Comparison of ENCODE assay signal across 22 mouse cellular contexts in genomic region chr19:5082005-5082404, GRCm38 (mm10). TPM values are rescaled to one million over a fixed set of nuclear protein-coding genes. Genes with fewer than 3 reads are reported as not detected.
DNase-seq lines count a peak whose midpoint lies in the region; ATAC-seq and TF ChIP-seq lines count a peak whose summit lies in the region.
"Had no signal": no experiment of that assay in that cellular context is flagged by ENCODE, and none has a peak within 500 bp of the region (broad histone marks: within the 10 kb centered on the region; RNA-seq: fewer than 3 reads in every experiment).

No protein-coding gene starts in this region.

- ATAC-seq in cerebellum, adult (ENCODE audit: insufficient number of reproducible peaks, low FRiP score, low TSS enrichment) = no peak
- ATAC-seq: forebrain, embryonic 15.5 days had no signal

- no peak for TF ChIP-seq CTCF in left cerebral cortex, adult 2 months (IDR thresholded peaks at IDR 0.05)
- no peak for TF ChIP-seq CTCF in ES-Bruce4 (IDR thresholded peaks at IDR 0.05; ENCODE audit: low read depth, low read length)
- no peak for TF ChIP-seq CTCF in cortical plate, adult 2 months (IDR thresholded peaks at IDR 0.05; ENCODE audit: extremely low read depth, insufficient read depth, low read length)

- peak overlapping the region; percentile 6; the same call in 1 of the 2 replicates for H3K4me3 ChIP-seq in left cerebral cortex, adult 2 months
- H3K4me3 ChIP-seq in ES-Bruce4 (ENCODE audit: low read depth, low read length) = peak overlapping the region; percentile 33
- H3K4me3 ChIP-seq in cortical plate, adult 2 months (ENCODE audit: insufficient read depth, low read length) = peak overlapping the region; percentile 25; the same call in 1 of the 2 replicates
- H3K4me3 ChIP-seq: embryonic facial prominence, embryonic 12.5 days; embryonic facial prominence, embryonic 15.5 days; forebrain, embryonic 15.5 days; gastrocnemius, adult 2 months; hindbrain, embryonic 12.5 days; hindbrain, embryonic 15.5 days had no signal

- no peak for TF ChIP-seq POLR2A in ES-Bruce4 (IDR thresholded peaks at IDR 0.05; ENCODE audit: insufficient read depth, low read length)
- TF ChIP-seq POLR2A in cortical plate, adult 2 months (IDR thresholded peaks at IDR 0.05; ENCODE audit: extremely low read depth, insufficient read depth, low read length) = no peak

- TF ChIP-seq EP300 in ES-Bruce4 (IDR thresholded peaks at IDR 0.05; ENCODE audit: insufficient read depth, low read depth, low read length) = no peak

- DNase-seq in cerebellum, adult 9-11 months = peak; percentile 62
- no peak for DNase-seq in left cerebral cortex, adult 2 months (ENCODE audit: extremely low spot score in 1 of 2, low spot score in 2 of 2)
- no peak for DNase-seq in left cerebral cortex, adult 9 months (ENCODE audit: low spot score in 2 of 2)
- DNase-seq in spleen, postnatal 36 days (ENCODE audit: low spot score in 2 of 2) = no peak
- DNase-seq: adrenal gland, adult 2 months; adrenal gland, postnatal 14 days; B cell, adult 2 months; gastrocnemius, adult 2 months; gastrocnemius, postnatal 14 days; heart, adult 11 months; kidney, adult 11 months had no signal

- H3K27me3 ChIP-seq in ES-Bruce4 (ENCODE audit: control insufficient read depth, insufficient read depth, low read length, poor library complexity, severe bottlenecking) = no peaks in the 10 kb centered on the region

- no peak overlapping the region; the same call in 1 of the 2 replicates for H3K27ac ChIP-seq in left cerebral cortex, adult 2 months
- H3K27ac ChIP-seq in ES-Bruce4 (ENCODE audit: insufficient read depth, low read length) = no peak overlapping the region
- H3K27ac ChIP-seq in cortical plate, adult 2 months (ENCODE audit: insufficient read depth, low read length) = no peak overlapping the region
- H3K27ac ChIP-seq: embryonic facial prominence, embryonic 12.5 days; embryonic facial prominence, embryonic 15.5 days; forebrain, embryonic 15.5 days; gastrocnemius, adult 2 months; hindbrain, embryonic 12.5 days; hindbrain, embryonic 15.5 days had no signal

- no peaks in the 10 kb centered on the region for H3K4me1 ChIP-seq in ES-Bruce4 (ENCODE audit: control insufficient read depth, insufficient read depth, low read length)
- no peaks in the 10 kb centered on the region for H3K4me1 ChIP-seq in cortical plate, adult 2 months (ENCODE audit: control insufficient read depth, insufficient read depth, low read length)

- intact Hi-C loops in left cerebral cortex, adult 2 months (cut with DNase I) = no loop called here

- H3K36me3 ChIP-seq in ES-Bruce4 (ENCODE audit: control insufficient read depth, insufficient read depth, low read length, poor library complexity, severe bottlenecking) = no peaks in the 10 kb centered on the region
- H3K36me3 ChIP-seq: embryonic facial prominence, embryonic 12.5 days; embryonic facial prominence, embryonic 15.5 days; forebrain, embryonic 15.5 days; hindbrain, embryonic 12.5 days had no signal

- H3K9ac ChIP-seq in ES-Bruce4 (ENCODE audit: low read depth, poor library complexity, severe bottlenecking) = no peak overlapping the region
- H3K9ac ChIP-seq: embryonic facial prominence, embryonic 12.5 days; embryonic facial prominence, embryonic 15.5 days; forebrain, embryonic 15.5 days; hindbrain, embryonic 12.5 days; hindbrain, embryonic 15.5 days had no signal

- H3K9me3 ChIP-seq in ES-Bruce4 (replicated peaks; ENCODE audit: control insufficient read depth, insufficient read depth, low read length, poor library complexity, severe bottlenecking) = no peaks in the 10 kb centered on the region
- H3K9me3 ChIP-seq: embryonic facial prominence, embryonic 12.5 days; embryonic facial prominence, embryonic 15.5 days; forebrain, embryonic 15.5 days; hindbrain, embryonic 12.5 days; hindbrain, embryonic 15.5 days had no signal

RNA-seq across cellular contexts. Expression of gene Tmem151a, which starts 3.3 kb away (rescaled TPM):
- 100 to 1,000 TPM; 154 to 156 TPM for total RNA-seq in left cerebral cortex, adult 2 months (2021)
- polyA plus RNA-seq in ES-Bruce4 (2011; ENCODE audit: insufficient read depth, insufficient read length, low read depth, missing spikeins) = 6.2 and 8.3 TPM in 2 replicates
- polyA plus RNA-seq in cortical plate, adult 2 months (2012; rRNA removed) = 145 and 146 TPM in 2 replicates
- total RNA-seq: CH12.LX; gastrocnemius, adult 2 months; hematopoietic stem cell, adult 5-6 weeks; MEL had no signal

RNA-seq across cellular contexts. Expression of gene Yif1a, which starts 6.3 kb away (rescaled TPM):
- 10 to 100 TPM; 23.4 to 25.7 TPM for total RNA-seq in left cerebral cortex, adult 2 months (2021)
- 40.6 and 47.3 TPM in 2 replicates for polyA plus RNA-seq in ES-Bruce4 (2011; ENCODE audit: insufficient read depth, insufficient read length, low read depth, missing spikeins)
- 54.7 and 56.2 TPM in 2 replicates for polyA plus RNA-seq in cortical plate, adult 2 months (2012; rRNA removed)

RNA-seq across cellular contexts. Expression of gene Cd248, which starts 14.1 kb away (rescaled TPM):
- 1 to 10 TPM; 4.3 to 5.4 TPM for total RNA-seq in left cerebral cortex, adult 2 months (2021)
- 3.1 and 3.7 TPM in 2 replicates for polyA plus RNA-seq in ES-Bruce4 (2011; ENCODE audit: insufficient read depth, insufficient read length, low read depth, missing spikeins)
- 5.8 and 6.3 TPM in 2 replicates for polyA plus RNA-seq in cortical plate, adult 2 months (2012; rRNA removed)
- total RNA-seq: CH12.LX had no signal

RNA-seq across cellular contexts. Expression of gene Cnih2, which starts 16.3 kb away (rescaled TPM):
- 100 to 1,000 TPM; 214 to 247 TPM for total RNA-seq in left cerebral cortex, adult 2 months (2021)
- 3.3 and 3.7 TPM in 2 replicates for polyA plus RNA-seq in ES-Bruce4 (2011; ENCODE audit: insufficient read depth, insufficient read length, low read depth, missing spikeins)
- polyA plus RNA-seq in cortical plate, adult 2 months (2012; rRNA removed) = 399 and 461 TPM in 2 replicates

RNA-seq across cellular contexts. Expression of gene Rab1b, which starts 24.9 kb away (rescaled TPM):
- total RNA-seq in left cerebral cortex, adult 2 months (2021) = 100 to 1,000 TPM; 144 to 157 TPM
- polyA plus RNA-seq in ES-Bruce4 (2011; ENCODE audit: insufficient read depth, insufficient read length, low read depth, missing spikeins) = 70.5 and 75.3 TPM in 2 replicates
- 197 and 202 TPM in 2 replicates for polyA plus RNA-seq in cortical plate, adult 2 months (2012; rRNA removed)

Comparison
In these comparisons a context has a peak if more than half of its experiments do, and no peak if none do; other contexts are left out.
1. RNA of gene Tmem151a, which starts 3.3 kb away (polyA plus RNA-seq): 145 to 146 TPM in cortical plate, adult 2 months; 6.2 to 8.3 TPM in ES-Bruce4; every median in the first group is over 10 times any median in the second.
2. Peak in every context shown above with its lines, with median percentiles within 50 percentile points of each other: H3K4me3 ChIP-seq.